21 mouse cellular contexts compared by ENCODE assay signal in genomic region chr8:61637736-61638135, GRCm38 (mm10).
"Had no signal": no experiment of that assay in that cellular context is flagged by ENCODE, and none has a peak within 500 bp of the region (broad histone marks: within the 10 kb centered on the region; RNA-seq: fewer than 3 reads in every experiment).

No protein-coding gene starts in this region.

- ATAC-seq: hindbrain, postnatal 0 days had no signal

- H3K27ac ChIP-seq: heart, embryonic 10.5 days; hindbrain, embryonic 13.5 days; hindbrain, embryonic 15.5 days; hindbrain, postnatal 0 days; kidney, embryonic 15.5 days; kidney, postnatal 0 days; limb, embryonic 13.5 days had no signal

- H3K4me1 ChIP-seq: hindbrain, embryonic 15.5 days had no signal

- H3K36me3 ChIP-seq: hindbrain, embryonic 13.5 days; hindbrain, embryonic 15.5 days; kidney, embryonic 15.5 days; limb, embryonic 15.5 days had no signal

- H3K4me3 ChIP-seq: heart, embryonic 10.5 days; heart, embryonic 12.5 days; hindbrain, embryonic 13.5 days; hindbrain, embryonic 15.5 days; kidney, embryonic 15.5 days; limb, embryonic 13.5 days; limb, embryonic 15.5 days had no signal

- H3K9ac ChIP-seq: heart, embryonic 12.5 days; hindbrain, embryonic 13.5 days; hindbrain, embryonic 15.5 days; kidney, embryonic 15.5 days; limb, embryonic 13.5 days; limb, embryonic 15.5 days had no signal

- H3K4me2 ChIP-seq: heart, embryonic 12.5 days; hindbrain, embryonic 13.5 days; hindbrain, embryonic 15.5 days; kidney, embryonic 15.5 days; limb, embryonic 13.5 days; limb, embryonic 15.5 days had no signal

- DNase-seq: gastrocnemius, postnatal 14 days; gastrocnemius, postnatal 36 days; heart, adult 18-20 months; heart, postnatal 10 days; kidney, adult 11 months; kidney, adult 2 months; kidney, adult 9 months; kidney, postnatal 14 days; kidney, postnatal 36 days; layer of hippocampus, adult 9-11 months; layer of hippocampus, postnatal 36 days; left cerebral cortex, postnatal 4 days had no signal

- H3K27me3 ChIP-seq: heart, embryonic 12.5 days; hindbrain, embryonic 13.5 days; hindbrain, embryonic 15.5 days; kidney, embryonic 15.5 days; limb, embryonic 13.5 days; limb, embryonic 15.5 days had no signal

- H3K9me3 ChIP-seq: heart, embryonic 10.5 days; heart, embryonic 12.5 days; hindbrain, embryonic 13.5 days; hindbrain, embryonic 15.5 days; kidney, embryonic 15.5 days; limb, embryonic 13.5 days; limb, embryonic 15.5 days had no signal
